Mouse (Mus musculus) intestine, postnatal 0 days (tissue): Measurements from ENCODE around the gene Shd. TPM values are rescaled to one million over a fixed set of nuclear protein-coding genes. Genes with fewer than 3 reads are reported as not detected.
A peak's percentile ranks its signal among the peaks of the same experiment; 100 is the strongest.

Experiments
- ATAC-seq: fragments of 200-750 bp; cut with Nextera tagmentation; 2 replicates; pipeline ENCODE4 v1.8.0; 2017; ENCODE audit warnings: mild to moderate bottlenecking, moderate TSS enrichment, moderate library complexity
- H3K27ac ChIP-seq: fragments of 300-500 bp; sonication (generic); 2 replicates; pipeline ENCODE4 v1.5.1; 2014; ENCODE audit warnings: mild to moderate bottlenecking, low read depth, low read length, moderate library complexity
- H3K27me3 ChIP-seq: fragments of 300-500 bp; sonication (generic); replicated peaks from 2 replicates; pipeline ENCODE4 v1.6.1; 2014; ENCODE audit warnings: low read length, mixed read lengths; ENCODE audit not compliant: control insufficient read depth, insufficient read depth
- H3K36me3 ChIP-seq: fragments of 300-500 bp; sonication (generic); 2 replicates; pipeline ENCODE4 v1.6.1; 2014; ENCODE audit warnings: mild to moderate bottlenecking, moderate library complexity; ENCODE audit not compliant: control insufficient read depth, insufficient read depth
- H3K4me1 ChIP-seq: fragments of 300-500 bp; sonication (generic); replicated peaks from 2 replicates; pipeline ENCODE4 v1.6.1; 2014; ENCODE audit warnings: antibody characterized with exemption, low read length, mixed read lengths; ENCODE audit not compliant: control insufficient read depth, insufficient read depth
- H3K4me2 ChIP-seq: fragments of 300-500 bp; sonication (generic); replicated peaks from 2 replicates; pipeline ENCODE4 v1.6.1; 2014; ENCODE audit warnings: low read depth, mild to moderate bottlenecking, moderate library complexity
- H3K4me3 ChIP-seq: fragments of 300-500 bp; sonication (generic); 2 replicates; pipeline ENCODE4 v1.5.1; 2014; ENCODE audit warnings: low read depth, low read length
- H3K9ac ChIP-seq: fragments of 300-500 bp; sonication (generic); 2 replicates; pipeline ENCODE4 v1.6.1; 2014; ENCODE audit warnings: mild to moderate bottlenecking, low read depth, low read length
- H3K9me3 ChIP-seq: fragments of 300-500 bp; sonication (generic); 2 replicates; pipeline ENCODE4 v1.6.1; 2016; ENCODE audit warnings: mixed run types; ENCODE audit not compliant: control insufficient read depth
- CTCF ChIP-seq: sonication (generic); IDR thresholded peaks from 2 replicates; pipeline ENCODE4 v1.5.1; 2016; ENCODE audit warnings: low read depth, mild to moderate bottlenecking, control low read depth, antibody characterized with exemption, moderate library complexity
- WGBS: fragments of 180-500 bp; shearing (Covaris S2); extraction: QIAGEN DNeasy Blood & Tissue Kit; methylation state at CpG from one replicate; pipeline ENCODE4 v1.1.7; 2014; 5-methylcytosine and 5-hydroxymethylcytosine counted together
- polyA plus RNA-seq: library from polyadenylated mRNA; unstranded; fragments of >200 nt; fragmentation: Nextera tagmentation; extraction: Ambion mirVana; gene quantifications from 2 replicates; pipeline ENCODE4 v1.2.1, GENCODE M21; 2015

Gene Shd
- polyA plus RNA-seq, 1 experiment from 2014 or later, result 2.9 TPM

- TF ChIP-seq CTCF, result peak; percentile 11; the same call in 1 of the 2 replicates
Observed at GRCm38 (mm10) chr17:55999794-56000499, 29.7 kb downstream of the Shd start.

GRCm38 (mm10) chr17:56003000-56003399, 32.7 kb downstream of the Shd start:
- Histone ChIP-seq H3K4me1 (peaks cover 5% of the 10 kb centered on the region; the same call in 1 of the 2 replicates), H3K9me3 (no peaks in the 10 kb centered on the region), H3K4me3 (no peak overlapping the region), H3K27me3 (no peaks in the 10 kb centered on the region), H3K9ac (no peak overlapping the region), H3K27ac (no peak overlapping the region), H3K4me2 (no peak overlapping the region), H3K36me3 (peaks cover 15% of the 10 kb centered on the region)
- ATAC-seq, result no peak
- WGBS, result 67% methylated on average over 3 of the region's 3 CpGs
- TF ChIP-seq CTCF, result no peak

More at GRCm38 (mm10) chr17:55999794-56000499, 29.7 kb downstream of the Shd start:
- no peak overlapping the region for H3K27ac ChIP-seq
- H3K4me3 ChIP-seq, result no peak overlapping the region
- WGBS, result 34% methylated on average over 30 of the region's 30 CpGs
- no peaks in the 10 kb centered on the region for H3K4me1 ChIP-seq
- no peaks in the 10 kb centered on the region for H3K27me3 ChIP-seq
- no peak overlapping the region for H3K4me2 ChIP-seq
- H3K36me3 ChIP-seq, result peaks cover 24% of the 10 kb centered on the region
- ATAC-seq, result no peak
- no peak overlapping the region for H3K9ac ChIP-seq
- H3K9me3 ChIP-seq, result no peaks in the 10 kb centered on the region

DNA sequence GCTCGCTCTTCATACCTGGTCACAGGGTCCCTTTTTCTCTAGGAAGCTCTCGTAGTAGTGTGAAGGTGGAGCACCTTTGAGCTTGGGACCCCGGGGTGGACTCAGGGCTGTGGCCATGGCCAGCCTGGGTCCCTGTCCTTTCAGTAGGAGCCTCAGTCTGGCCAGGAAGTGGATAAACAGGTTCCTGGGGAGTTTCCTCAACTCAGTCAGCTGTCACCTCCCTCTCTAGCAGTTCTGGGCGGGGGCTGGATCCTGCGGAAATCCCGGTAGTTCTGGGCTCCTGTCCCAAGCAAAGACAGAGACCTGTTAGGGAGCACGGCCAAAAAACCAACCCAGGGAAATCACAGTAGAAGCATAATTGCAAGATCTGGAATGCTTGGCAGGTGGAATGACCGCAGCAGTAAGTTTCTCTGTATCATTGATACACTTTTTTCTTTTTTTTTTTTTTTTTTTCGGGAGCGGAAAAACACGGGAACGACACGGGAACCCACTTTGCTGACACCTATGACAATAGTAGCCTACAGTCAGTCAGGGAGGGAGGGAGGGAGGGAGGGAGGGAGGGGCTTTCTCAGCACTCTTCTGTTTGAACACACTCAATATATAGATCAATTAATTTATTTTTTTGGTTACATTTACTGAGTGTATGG, 35.3 kb downstream of the Shd start, which contains the start of the genes Stap2 and Mpnd:
TSS of gene Stap2 (minus strand) at position 170 of the 647 bp plus-strand sequence.
TSS of gene Mpnd (plus strand) at position 297 of the 647 bp plus-strand sequence.
- Histone ChIP-seq H3K36me3 (peaks cover 9% of the 10 kb centered on the region), H3K4me3 (peak within 1 kb of the TSS; percentile 38), H3K4me1 (peaks cover 11% of the 10 kb centered on the region; the same call in 1 of the 2 replicates), H3K9me3 (no peaks in the 10 kb centered on the region), H3K27ac (peak within 1 kb of the TSS; percentile 76), H3K27me3 (no peaks in the 10 kb centered on the region), H3K4me2 (peak within 1 kb of the TSS; percentile 71), H3K9ac (peak within 1 kb of the TSS; percentile 40)
- WGBS, result 16% methylated on average over 13 of the region's 13 CpGs
- TF ChIP-seq CTCF, result no peak
- 0 out of 2 replicates have a peak, but pooled peaks have one; percentile 16 for ATAC-seq

DNA sequence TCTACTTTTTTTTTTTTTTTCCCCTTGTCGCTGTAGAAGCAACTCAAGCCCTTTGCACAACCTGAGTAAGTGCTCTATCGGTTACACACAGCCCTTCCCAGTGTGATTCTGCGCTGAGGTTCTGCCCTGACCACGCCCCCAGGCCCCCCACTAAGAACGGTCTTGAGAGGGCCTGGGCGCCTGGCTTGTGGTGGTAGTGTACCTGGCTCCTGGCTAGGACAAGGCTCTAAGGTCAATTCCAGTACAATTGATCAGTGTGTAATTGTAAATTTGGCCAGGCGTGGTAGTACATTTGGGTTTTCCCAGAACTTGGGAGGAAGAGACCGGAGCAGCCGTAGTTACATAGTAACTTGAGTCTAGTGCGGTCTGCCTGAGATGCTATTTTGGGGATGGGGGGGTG, 36.7 kb downstream of the Shd start:
- TF ChIP-seq CTCF, result no peak
- no peak for ATAC-seq
- Histone ChIP-seq H3K9me3 (no peaks in the 10 kb centered on the region), H3K4me2 (peak overlapping the region; percentile 71), H3K4me3 (0 out of 2 replicates have a peak overlapping the region, but pooled peaks have one; percentile 9), H3K9ac (no peak overlapping the region), H3K36me3 (peaks cover 11% of the 10 kb centered on the region; the same call in 1 of the 2 replicates), H3K27ac (peak overlapping the region; percentile 61), H3K4me1 (peaks cover 11% of the 10 kb centered on the region; the same call in 1 of the 2 replicates), H3K27me3 (no peaks in the 10 kb centered on the region)
- 23% methylated on average over 10 of the region's 10 CpGs for WGBS

- no peaks in the 10 kb centered on the region for H3K9me3 ChIP-seq
- no peaks in the 10 kb centered on the region for H3K27me3 ChIP-seq
- peak overlapping the region; percentile 79; the same call in 1 of the 2 replicates for H3K27ac ChIP-seq
- H3K9ac ChIP-seq, result no peak overlapping the region
- peak; percentile 30; the same call in 1 of the 2 replicates for TF ChIP-seq CTCF
- ATAC-seq, result peak; percentile 40
- peak overlapping the region; percentile 87; the same call in 1 of the 2 replicates for H3K4me3 ChIP-seq
- peak overlapping the region; percentile 94 for H3K4me2 ChIP-seq
- peaks cover 13% of the 10 kb centered on the region; the same call in 1 of the 2 replicates for H3K36me3 ChIP-seq
- peaks cover 11% of the 10 kb centered on the region; the same call in 1 of the 2 replicates for H3K4me1 ChIP-seq
- 12% methylated on average over 13 of the region's 14 CpGs for WGBS
Observed at GRCm38 (mm10) chr17:56007444-56008355, 37.4 kb downstream of the Shd start.
